Mouse (Mus musculus) kidney, postnatal 36 days (tissue): ENCODE measurements around the gene Lipc.
"Not testable (repeated sequence)": the region's sequence is repeated elsewhere in the genome, so short reads cannot be mapped to it uniquely, and the experiment has no call there.

ENCODE experiments used
- DNase-seq, 2 experiments: peaks; one replicate each; pipeline ENCODE4 v3.0.0; 2021 to 2022; ENCODE audit warnings: mixed read lengths in 2 of 2

The Lipc gene

DNA sequence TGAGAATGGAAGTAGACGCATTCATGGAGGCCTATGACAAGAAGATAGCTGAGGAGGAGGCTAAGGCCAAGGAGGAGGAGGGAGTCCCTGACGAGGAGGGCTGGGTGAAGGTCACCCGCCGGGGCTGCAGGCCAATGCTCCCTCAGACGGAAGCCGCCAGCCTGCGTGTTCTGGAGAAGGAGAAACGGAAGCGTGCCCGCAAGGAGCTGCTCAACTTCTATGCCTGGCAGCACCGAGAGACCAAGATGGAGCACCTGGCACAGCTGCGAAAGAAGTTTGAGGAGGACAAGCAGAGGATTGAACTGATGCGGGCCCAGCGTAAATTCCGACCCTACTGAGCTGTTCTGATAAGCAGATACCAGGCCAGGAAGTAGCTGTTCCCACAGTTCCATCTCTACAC is 98.9 kb downstream of the Lipc start:
- not testable (repeated sequence) for DNase-seq

DNA sequence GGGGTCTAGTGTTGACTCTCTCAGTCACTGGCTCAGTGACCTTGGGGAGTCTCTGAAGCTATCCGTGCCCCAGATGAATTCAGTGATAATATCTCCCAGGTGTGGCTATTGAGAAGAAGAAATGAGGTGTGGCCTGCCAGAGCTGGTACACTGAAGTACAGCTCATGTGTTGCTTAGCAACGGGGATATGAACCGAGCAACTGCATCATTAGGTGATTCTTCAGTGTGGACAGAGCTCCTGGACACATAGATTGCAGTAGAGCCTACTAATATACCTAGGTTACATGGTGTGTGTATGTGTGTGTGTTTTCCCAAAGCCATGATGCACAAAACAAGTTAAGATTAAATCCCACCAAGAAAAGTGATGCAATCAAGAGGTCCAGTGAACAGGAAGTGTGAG is 100.5 kb downstream of the Lipc start:
- no peak for DNase-seq

GRCm38 (mm10) chr9:70848135-70848770 is 103.8 kb downstream of the Lipc start:
- DNase-seq = no peak

DNA sequence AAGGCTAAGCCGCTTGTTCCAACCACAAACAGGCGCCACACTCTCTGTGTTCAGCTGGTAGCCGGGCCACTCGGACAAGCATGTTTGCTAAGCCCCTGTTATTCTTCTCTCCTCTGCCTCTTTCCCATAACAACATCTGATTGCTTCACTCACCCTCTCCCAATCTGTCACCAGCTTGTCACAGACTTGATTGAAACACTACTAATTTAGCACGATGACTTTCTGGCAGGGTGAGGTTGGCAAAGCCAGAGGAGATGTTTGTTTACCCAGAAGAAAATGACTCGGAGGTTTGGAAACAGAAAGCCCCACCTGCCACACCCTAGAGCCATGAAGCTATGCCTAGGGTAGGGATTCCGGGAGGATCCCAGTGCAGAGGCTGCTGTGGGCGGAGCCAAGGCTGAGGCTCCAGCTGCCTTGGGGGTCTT is 104.4 kb downstream of the Lipc start:
- no peak for DNase-seq

GRCm38 (mm10) chr9:70843270-70843669 is 108.8 kb downstream of the Lipc start:
- DNase-seq = no peak

GRCm38 (mm10) chr9:70842300-70842941 is 109.6 kb downstream of the Lipc start:
- peak in 1 of 2 experiments; percentile 49 for DNase-seq

GRCm38 (mm10) chr9:70841426-70842215 is 110.4 kb downstream of the Lipc start:
- no peak for DNase-seq

GRCm38 (mm10) chr9:70840861-70841341 is 111.1 kb downstream of the Lipc start:
- peak; percentile 38 to 64 for DNase-seq

GRCm38 (mm10) chr9:70838132-70838911 is 113.7 kb downstream of the Lipc start:
- DNase-seq = peak in 1 of 2 experiments; percentile 33

GRCm38 (mm10) chr9:70834730-70835154 is 117.3 kb downstream of the Lipc start:
- DNase-seq = peak; percentile 97

DNA sequence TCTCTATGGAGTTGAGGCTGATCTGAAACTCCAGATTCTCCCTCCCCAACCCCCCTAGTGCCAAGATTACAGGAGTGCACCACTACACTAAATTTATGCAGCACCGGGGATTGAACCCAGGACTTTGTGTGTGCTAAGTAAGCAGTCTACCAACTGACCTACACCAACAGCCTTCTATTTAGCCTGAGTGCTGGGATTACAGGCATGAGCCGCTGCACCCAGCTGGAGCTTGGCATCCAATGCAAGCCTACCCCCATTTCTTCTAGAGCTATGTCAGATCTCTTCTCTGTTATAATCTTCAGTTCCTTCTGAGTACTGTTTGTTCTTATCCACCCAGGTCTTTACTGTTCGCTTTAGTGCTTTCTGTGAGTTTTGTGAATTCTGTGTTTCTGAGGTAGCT is 117.8 kb downstream of the Lipc start:
- DNase-seq = no peak

DNA sequence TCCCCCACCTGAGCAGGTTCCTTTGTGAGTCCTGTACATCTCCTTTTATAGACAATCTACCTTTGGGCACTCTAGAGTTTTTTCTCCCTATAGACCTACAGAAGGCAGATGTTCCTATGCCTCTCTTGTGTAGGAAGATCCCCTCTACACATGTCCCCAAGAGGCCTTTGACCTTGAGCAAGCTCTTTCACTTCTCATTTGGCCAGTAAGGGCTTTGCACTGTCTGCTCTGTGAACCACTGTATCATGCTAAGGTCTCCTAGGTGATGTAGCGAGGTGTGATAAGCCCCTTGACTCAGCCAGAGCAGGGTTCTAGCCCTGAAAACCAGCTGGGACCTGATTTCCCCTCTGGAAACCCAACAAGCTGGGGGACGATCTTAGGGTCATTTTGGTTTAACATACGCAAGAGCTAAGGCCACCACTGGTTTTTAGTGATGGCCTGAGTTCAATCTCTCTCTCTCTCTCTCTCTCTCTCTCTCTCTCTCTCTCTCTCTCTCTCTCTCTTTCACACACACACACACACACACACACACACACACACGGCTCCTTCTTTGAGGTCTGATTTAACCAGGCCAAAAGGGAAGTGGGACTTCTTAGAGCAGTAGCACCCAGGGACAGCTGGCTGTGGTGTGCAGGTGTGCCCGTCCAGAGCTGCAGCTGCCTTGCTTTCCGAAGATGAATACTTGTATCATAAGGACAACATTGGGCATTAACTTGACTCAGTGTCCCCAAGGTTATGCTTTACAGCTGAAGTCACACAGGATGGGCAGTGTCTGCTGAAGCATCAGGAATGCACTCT is 118.7 kb downstream of the Lipc start:
- no peak for DNase-seq

DNA sequence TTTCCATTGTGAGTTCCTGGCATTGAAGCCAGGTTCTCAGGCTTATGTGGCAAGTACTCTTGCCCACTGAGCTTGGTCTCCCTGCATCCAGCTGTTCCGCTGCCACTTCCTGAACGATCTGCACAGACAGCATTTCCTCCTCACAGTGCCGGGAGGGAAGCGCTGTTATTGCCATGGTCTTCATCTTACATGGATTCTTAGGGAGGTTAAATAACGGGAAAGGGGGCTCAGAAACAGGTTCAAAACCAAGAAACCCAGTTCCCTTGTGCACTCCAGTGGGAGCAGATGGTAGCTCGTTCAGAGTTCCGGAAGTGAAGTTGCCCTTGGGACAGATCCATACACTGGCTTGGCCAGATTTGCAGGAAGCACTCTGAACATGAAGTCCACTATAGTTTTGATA is 119.8 kb downstream of the Lipc start:
- no peak for DNase-seq

GRCm38 (mm10) chr9:70830844-70831529 is 121.0 kb downstream of the Lipc start:
- no peak for DNase-seq

GRCm38 (mm10) chr9:70829784-70830488 is 122.1 kb downstream of the Lipc start:
- DNase-seq = peak; percentile 70 to 76

DNA sequence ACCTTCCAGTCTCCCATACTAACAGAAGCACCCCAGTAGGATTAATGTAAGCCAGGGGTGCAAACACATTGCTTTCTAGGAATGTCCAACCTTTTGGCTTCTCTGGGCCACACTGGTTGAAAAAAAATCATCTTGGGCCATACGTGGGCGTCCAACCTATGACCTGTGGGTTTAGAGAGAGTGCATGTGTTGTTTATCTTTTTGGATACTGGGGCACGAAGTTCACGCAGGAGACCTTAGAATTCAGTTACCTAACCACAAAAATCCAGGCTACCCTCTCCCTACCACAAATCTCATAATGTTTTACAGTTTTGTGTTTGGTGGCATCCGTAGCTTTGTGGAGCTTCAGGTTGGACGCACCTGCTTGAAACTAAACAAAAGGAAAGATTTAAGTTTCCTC is 124.1 kb downstream of the Lipc start:
- DNase-seq = no peak

DNA sequence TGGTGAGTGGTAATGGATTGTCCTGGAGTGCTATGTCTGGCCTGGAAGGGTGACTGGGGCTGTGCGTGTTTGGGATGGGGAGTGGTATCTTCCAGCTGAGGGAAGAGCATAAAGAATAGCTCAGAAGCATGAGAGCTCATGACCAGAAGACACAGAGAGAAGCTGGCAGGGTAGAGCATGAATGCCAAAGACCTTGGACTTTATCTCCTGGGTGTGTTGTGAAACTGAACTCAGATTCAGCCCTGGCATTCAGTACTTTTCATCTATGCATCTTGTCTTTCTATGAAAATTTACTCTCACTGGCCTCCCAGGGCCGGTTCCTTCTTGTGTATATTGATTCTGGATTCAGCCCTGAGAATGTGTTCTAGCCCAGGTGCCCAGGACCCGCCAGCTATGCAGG is 127.9 kb downstream of the Lipc start:
- peak in 1 of 2 experiments; percentile 47 for DNase-seq

- no peak for DNase-seq
Measured at GRCm38 (mm10) chr9:70818739-70819138, 133.3 kb downstream of the Lipc start.

DNA sequence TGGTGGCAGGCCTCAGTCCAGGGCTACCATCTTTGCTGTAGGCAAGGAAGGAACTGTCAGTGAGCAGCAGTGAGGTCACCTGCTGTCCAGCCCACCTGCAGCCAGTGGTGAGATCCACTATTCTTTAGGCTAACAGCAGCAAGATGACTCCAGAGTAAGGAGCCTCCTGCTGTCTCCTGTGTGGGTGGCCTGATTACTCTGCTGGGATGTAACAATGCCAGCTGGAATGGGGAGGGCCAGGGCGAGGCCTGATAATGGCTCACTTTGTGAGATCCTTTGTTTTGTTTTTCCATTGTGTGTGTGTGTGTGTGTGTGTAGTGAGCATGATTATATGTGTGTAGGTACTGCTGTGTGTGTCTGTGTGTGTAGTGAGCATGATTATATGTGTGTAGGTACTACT is 134.6 kb downstream of the Lipc start:
- no peak for DNase-seq

- no peak for DNase-seq
Measured at GRCm38 (mm10) chr9:70816701-70817305, 135.2 kb downstream of the Lipc start.
